Mouse (Mus musculus) midbrain, postnatal 0 days (tissue): ENCODE data around the gene Gja5. TPM values are rescaled to one million over a fixed set of nuclear protein-coding genes. Genes with fewer than 3 reads are reported as not detected.

ENCODE experiments used
- ATAC-seq: fragments of 200-750 bp; cut with Nextera tagmentation; 2 replicates; pipeline ENCODE4 v1.8.0; 2017; ENCODE audit warnings: moderate number of reproducible peaks, mild to moderate bottlenecking, moderate TSS enrichment, moderate library complexity; ENCODE audit not compliant: low FRiP score
- DNase-seq: peaks from one replicate; pipeline ENCODE4 v3.0.0-alpha.2; 2015; ENCODE audit warnings: low spot score
- H3K27ac ChIP-seq: fragments of 300-500 bp; sonication (generic); 2 replicates; pipeline ENCODE4 v1.5.1; 2014; ENCODE audit warnings: low read depth, mild to moderate bottlenecking, low read length, mixed read lengths
- H3K27me3 ChIP-seq: fragments of 300-500 bp; sonication (generic); 2 replicates; pipeline ENCODE4 v1.6.1; 2014; ENCODE audit warnings: low read length, control low read depth, mixed read lengths; ENCODE audit not compliant: insufficient read depth
- H3K36me3 ChIP-seq: fragments of 300-500 bp; sonication (generic); 2 replicates; pipeline ENCODE4 v1.6.1; 2014; ENCODE audit warnings: low read length, control low read depth, mixed read lengths; ENCODE audit not compliant: insufficient read depth
- H3K4me1 ChIP-seq: fragments of 300-500 bp; sonication (generic); 2 replicates; pipeline ENCODE4 v1.6.1; 2014; ENCODE audit warnings: mild to moderate bottlenecking, control low read depth, antibody characterized with exemption, low read length, mixed read lengths; ENCODE audit not compliant: insufficient read depth
- H3K4me2 ChIP-seq: fragments of 300-500 bp; sonication (generic); 2 replicates; pipeline ENCODE4 v1.6.1; 2014; ENCODE audit warnings: low read depth, mild to moderate bottlenecking, low read length, mixed read lengths; ENCODE audit not compliant: poor library complexity, severe bottlenecking
- H3K4me3 ChIP-seq: fragments of 300-500 bp; sonication (generic); 2 replicates; pipeline ENCODE4 v1.5.1; 2014; ENCODE audit warnings: low read depth, mild to moderate bottlenecking, low read length, moderate library complexity
- H3K9ac ChIP-seq: fragments of 300-500 bp; sonication (generic); replicated peaks from 2 replicates; pipeline ENCODE4 v1.6.1; 2014; ENCODE audit warnings: mild to moderate bottlenecking, low read length, moderate library complexity, mixed read lengths; ENCODE audit not compliant: poor library complexity, severe bottlenecking
- H3K9me3 ChIP-seq: fragments of 300-500 bp; sonication (generic); 2 replicates; pipeline ENCODE4 v1.6.1; 2016; ENCODE audit warnings: low read length, control low read depth
- CTCF ChIP-seq: IDR thresholded peaks from 2 replicates; pipeline ENCODE4 v1.5.1; 2016; ENCODE audit warnings: antibody characterized with exemption, mild to moderate bottlenecking
- WGBS: fragments of 180-500 bp; shearing (Covaris S2); extraction: QIAGEN DNeasy Blood & Tissue Kit; methylation state at CpG from one replicate; pipeline ENCODE4 v1.1.7; 2014; 5-methylcytosine and 5-hydroxymethylcytosine counted together
- polyA plus RNA-seq: library from polyadenylated mRNA; unstranded; fragments of >200 nt; fragmentation: Nextera tagmentation; extraction: Ambion mirVana; gene quantifications from 2 replicates; pipeline ENCODE4 v1.2.1, GENCODE M21; 2015
- total RNA-seq: library from RNA; depleted of rRNA; stranded (reverse); fragments of >200 nt; gene quantifications from 2 replicates; pipeline ENCODE4 v1.2.3, GENCODE M21; 2014

Gja5 gene
- total and polyA plus RNA-seq, 2 experiments from 2014 or later: 0.88 to 0.93 TPM

- 97% methylated on average over 2 of the region's 2 CpGs for WGBS
- no peak for ATAC-seq
- Histone ChIP-seq H3K36me3 (peaks cover 58% of the 10 kb centered on the region), H3K27ac (no peak overlapping the region), H3K9ac (no peak overlapping the region), H3K4me1 (no peaks in the 10 kb centered on the region), H3K9me3 (no peaks in the 10 kb centered on the region), H3K27me3 (no peaks in the 10 kb centered on the region), H3K4me2 (no peak overlapping the region), H3K4me3 (no peak overlapping the region)
- no peak for TF ChIP-seq CTCF
- DNase-seq: no peak
Measured at GRCm38 (mm10) chr3:96870270-96870669, 34.2 kb upstream of the Gja5 start.

GRCm38 (mm10) chr3:96871070-96871469 lies 33.4 kb upstream of the Gja5 start:
- Histone ChIP-seq H3K4me2 (no peak overlapping the region), H3K9ac (no peak overlapping the region), H3K27ac (no peak overlapping the region), H3K36me3 (peaks cover 60% of the 10 kb centered on the region), H3K4me3 (no peak overlapping the region), H3K4me1 (no peaks in the 10 kb centered on the region), H3K9me3 (no peaks in the 10 kb centered on the region), H3K27me3 (no peaks in the 10 kb centered on the region)
- DNase-seq (no peak), ATAC-seq (no peak)
- TF ChIP-seq CTCF: no peak
- 87% methylated on average over 8 of the region's 8 CpGs for WGBS

GRCm38 (mm10) chr3:96872501-96872900 lies 32.0 kb upstream of the Gja5 start:
- ATAC-seq: no peak
- peaks cover 63% of the 10 kb centered on the region for H3K36me3 ChIP-seq

GRCm38 (mm10) chr3:96874808-96875571 lies 29.5 kb upstream of the Gja5 start:
- Histone ChIP-seq H3K9me3 (no peaks in the 10 kb centered on the region), H3K27ac (no peak overlapping the region), H3K4me3 (no peak overlapping the region), H3K4me1 (no peaks in the 10 kb centered on the region), H3K9ac (no peak overlapping the region), H3K4me2 (no peak overlapping the region), H3K36me3 (peaks cover 59% of the 10 kb centered on the region), H3K27me3 (no peaks in the 10 kb centered on the region)
- WGBS: 94% methylated on average over 7 of the region's 7 CpGs
- no peak for ATAC-seq
- no peak for DNase-seq
- no peak for TF ChIP-seq CTCF

More at GRCm38 (mm10) chr3:96872501-96872900, 32.0 kb upstream of the Gja5 start:
- 97% methylated on average over 8 of the region's 8 CpGs for whole genome bisulfite sequencing
- no peaks in the 10 kb centered on the region for H3K27me3 ChIP-seq
- H3K27ac ChIP-seq: no peak overlapping the region
- no peaks in the 10 kb centered on the region for H3K4me1 ChIP-seq
- no peak for DNase-seq
- no peak overlapping the region for H3K4me3 ChIP-seq
- TF ChIP-seq CTCF: no peak
- H3K9me3 ChIP-seq: no peaks in the 10 kb centered on the region
- no peak overlapping the region for H3K4me2 ChIP-seq
- H3K9ac ChIP-seq: no peak overlapping the region

- Histone ChIP-seq H3K4me3 (no peak overlapping the region), H3K36me3 (peaks cover 48% of the 10 kb centered on the region), H3K27me3 (no peaks in the 10 kb centered on the region), H3K27ac (no peak overlapping the region), H3K9ac (no peak overlapping the region), H3K9me3 (no peaks in the 10 kb centered on the region), H3K4me1 (no peaks in the 10 kb centered on the region), H3K4me2 (no peak overlapping the region)
- ATAC-seq (no peak), DNase-seq (no peak)
- WGBS: 90% methylated on average over 9 of the region's 9 CpGs
- no peak for TF ChIP-seq CTCF
Measured at GRCm38 (mm10) chr3:96879536-96879935, 25.0 kb upstream of the Gja5 start.

GRCm38 (mm10) chr3:96880385-96880784 lies 24.1 kb upstream of the Gja5 start:
- Histone ChIP-seq H3K36me3 (peaks cover 45% of the 10 kb centered on the region), H3K4me1 (no peaks in the 10 kb centered on the region), H3K4me3 (no peak overlapping the region), H3K9ac (no peak overlapping the region), H3K9me3 (no peaks in the 10 kb centered on the region), H3K4me2 (no peak overlapping the region), H3K27ac (no peak overlapping the region), H3K27me3 (no peaks in the 10 kb centered on the region)
- DNase-seq: peak; percentile 41
- ATAC-seq: no peak
- 83% methylated on average over 4 of the region's 4 CpGs for WGBS
- TF ChIP-seq CTCF: no peak
